Mouse (Mus musculus): ENCODE measurements at regions not wholly inside any gene's neighbourhood (a gene's known extent, or its start where the extent isn't known, plus 50 kb on each side); places are given as distances from the start of the nearest gene placed in this dataset.

DNA sequence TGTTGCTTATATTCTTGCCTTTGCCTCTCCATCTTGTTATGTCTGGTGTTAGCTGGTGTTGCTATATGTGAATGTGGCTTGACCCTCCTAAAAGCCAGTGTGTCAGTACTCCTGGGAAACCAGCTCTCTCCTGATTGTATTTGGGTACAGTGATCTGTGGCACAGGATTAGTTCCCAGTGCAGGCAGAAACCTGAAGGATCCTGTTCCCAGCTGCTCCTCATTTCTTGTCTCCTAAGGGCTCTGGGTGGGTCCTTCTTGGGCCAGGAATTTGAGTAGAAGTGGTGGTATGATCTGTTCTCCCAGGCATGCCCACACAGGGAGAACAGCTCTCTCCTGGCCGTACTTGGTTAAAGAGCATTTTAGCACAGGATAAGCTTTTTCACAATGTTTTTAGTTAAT lies 286.2 kb upstream of the Cypt12 start:
- DNase-seq (ENCODE audit: low spot score in 2 of 2) = no peak

GRCm38 (mm10) chr3:17667016-17667415 lies 281.2 kb upstream of the Cypt12 start:
- DNase-seq (ENCODE audit: low spot score in 2 of 2) = no peak

DNA sequence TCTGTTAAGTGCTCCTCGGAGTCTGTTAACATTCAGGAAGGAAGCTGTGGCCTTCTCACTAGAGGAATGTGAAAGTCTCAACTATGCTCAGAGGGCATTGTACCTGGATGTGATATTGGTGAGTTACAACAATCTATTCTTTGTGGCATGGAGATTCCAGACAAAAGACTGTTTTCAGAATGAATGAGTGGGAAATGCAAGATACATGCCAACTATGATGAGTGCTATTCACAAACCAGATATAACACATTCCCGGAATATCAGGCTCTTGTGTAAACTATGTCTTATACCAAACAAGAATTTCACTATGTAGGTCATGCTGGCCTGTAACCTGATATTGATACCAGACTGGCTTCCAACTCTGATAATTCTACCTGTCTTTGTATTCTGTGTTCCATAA lies 279.4 kb upstream of the Cypt12 start:
- DNase-seq (ENCODE audit: low spot score in 2 of 2) = no peak

Measured in left cerebral cortex, adult 18-20 months (tissue).